Mouse (Mus musculus) 3134 (cell line): Measurements from ENCODE around the gene Plekhb1.
A peak's percentile ranks its signal among the peaks of the same experiment; 100 is the strongest.

Experiments used
- DNase-seq: peaks from one replicate; pipeline ENCODE4 v3.0.0-alpha.2; 2011; ENCODE audit warnings: low spot score; ENCODE audit not compliant: insufficient read length; ENCODE audit errors: extremely low read depth

Plekhb1 gene

GRCm38 (mm10) chr7:100661264-100661663 lies 950 bp downstream of the Plekhb1 start:
- no peak for DNase-seq

- DNase-seq, result no peak
Measured at GRCm38 (mm10) chr7:100658093-100658578, 4.1 kb downstream of the Plekhb1 start.

- DNase-seq, result no peak
Measured at GRCm38 (mm10) chr7:100656739-100657138, 5.5 kb downstream of the Plekhb1 start.

- DNase-seq, result no peak
Measured at GRCm38 (mm10) chr7:100654441-100654840, 7.8 kb downstream of the Plekhb1 start.

- no peak for DNase-seq
Measured at GRCm38 (mm10) chr7:100653480-100654266, 8.5 kb downstream of the Plekhb1 start.

GRCm38 (mm10) chr7:100651011-100651410 lies 11.2 kb downstream of the Plekhb1 start:
- no peak for DNase-seq

- no peak for DNase-seq
Measured at GRCm38 (mm10) chr7:100650421-100650820, 11.8 kb downstream of the Plekhb1 start.

- no peak for DNase-seq
Measured at GRCm38 (mm10) chr7:100649826-100650225, 12.4 kb downstream of the Plekhb1 start.

GRCm38 (mm10) chr7:100649095-100649494 lies 13.1 kb downstream of the Plekhb1 start:
- DNase-seq, result no peak

- no peak for DNase-seq
Measured at GRCm38 (mm10) chr7:100645147-100645546, 17.1 kb downstream of the Plekhb1 start.

GRCm38 (mm10) chr7:100642413-100642812 lies 19.8 kb downstream of the Plekhb1 start:
- DNase-seq, result no peak

GRCm38 (mm10) chr7:100637657-100638056 lies 24.6 kb downstream of the Plekhb1 start:
- DNase-seq, result no peak

- no peak for DNase-seq
Measured at GRCm38 (mm10) chr7:100624538-100624937, 37.7 kb downstream of the Plekhb1 start.

GRCm38 (mm10) chr7:100622277-100622676 lies 39.9 kb downstream of the Plekhb1 start:
- DNase-seq, result no peak

- DNase-seq, result no peak
Measured at GRCm38 (mm10) chr7:100616121-100616857, 45.9 kb downstream of the Plekhb1 start.

GRCm38 (mm10) chr7:100608910-100609309 lies 53.3 kb downstream of the Plekhb1 start:
- DNase-seq, result no peak

- peak; percentile 69 for DNase-seq
Measured at GRCm38 (mm10) chr7:100608130-100608741, 54.0 kb downstream of the Plekhb1 start, which contains the start of gene Mrpl48. Gene Mrpl48 (minus strand): TSS chr7:100608301.

- peak; percentile 99 for DNase-seq
Measured at GRCm38 (mm10) chr7:100607214-100608129, 54.7 kb downstream of the Plekhb1 start, which contains the start of gene Rab6a. Gene Rab6a (plus strand): TSS chr7:100607410.

- no peak for DNase-seq
Measured at GRCm38 (mm10) chr7:100600211-100600610, 62.0 kb downstream of the Plekhb1 start.

- no peak for DNase-seq
Measured at GRCm38 (mm10) chr7:100593349-100593748, 68.9 kb downstream of the Plekhb1 start.
